Mouse (Mus musculus) pancreas, adult 10 weeks (tissue): Measurements from ENCODE around the gene Gclm. TPM values are rescaled to one million over a fixed set of nuclear protein-coding genes. Genes with fewer than 3 reads are reported as not detected.

Experiments
- polyA plus RNA-seq: library from polyadenylated mRNA; stranded (reverse); fragments of 350-450 nt; fragmentation: Illumina TruSeq; extraction: RNeasy Lipid Tissue Mini Kit (QIAGEN cat#74804); gene quantifications from one replicate; pipeline ENCODE4 v1.2.3, GENCODE M21; 2015; ENCODE audit warnings: low read depth, low replicate concordance; ENCODE audit not compliant: insufficient read depth

Gclm gene
- 9.0 TPM for polyA plus RNA-seq

GRCm38 (mm10) chr3:122245215-122245877 lies at the start of gene Gclm:
Gene Gclm, plus strand, starts transcription at chr3:122245557.

GRCm38 (mm10) chr3:122274241-122275024 lies 29.1 kb downstream of the Gclm start, which contains the start of gene Dnttip2:
Gene Dnttip2, plus strand, starts transcription at chr3:122274388.

GRCm38 (mm10) chr3:122293954-122294850 lies 48.8 kb downstream of the Gclm start, which contains the start of gene Bcar3:
Gene Bcar3, plus strand, starts transcription at chr3:122294136.

Other genes starting within 250 kb of the Gclm start
- 1.7 TPM for gene Abca4, start 201.1 kb upstream of the Gclm start, polyA plus RNA-seq
- 6.4 TPM for gene Dnttip2, start 28.8 kb downstream of the Gclm start, polyA plus RNA-seq
- gene Bcar3, start 48.6 kb downstream of the Gclm start, polyA plus RNA-seq = 6.2 TPM